Mouse (Mus musculus): Measurements from ENCODE around the gene Robo4. TPM values are rescaled to one million over a fixed set of nuclear protein-coding genes. Genes with fewer than 3 reads are reported as not detected.

Gene Robo4
- polyA plus RNA-seq, 1 experiment from 2014 or later = 25.8 TPM

GRCm38 (mm10) chr9:37364392-37364791, 37.3 kb upstream of the Robo4 start:
- ATAC-seq (ENCODE audit: insufficient read depth) (no peak), DNase-seq (no peak)
- H3K4me3 ChIP-seq (ENCODE audit: low read depth, low read length) = no peak overlapping the region
- H3K4me2 ChIP-seq = no peak overlapping the region
- no peaks in the 10 kb centered on the region for H3K9me3 ChIP-seq (ENCODE audit: low read depth, low read length)
- no peaks in the 10 kb centered on the region for H3K27me3 ChIP-seq (ENCODE audit: insufficient read depth, low read length)
- H3K36me3 ChIP-seq (ENCODE audit: insufficient read depth) = no peaks in the 10 kb centered on the region
- no peak for TF ChIP-seq CTCF (IDR thresholded peaks at IDR 0.05; ENCODE audit: low read depth)
- H3K4me1 ChIP-seq (ENCODE audit: insufficient read depth) = peaks cover 7% of the 10 kb centered on the region; the same call in 1 of the 2 replicates
- 70% methylated on average over 3 of the region's 3 CpGs for WGBS
- H3K9ac ChIP-seq = no peak overlapping the region
- no peak overlapping the region for H3K27ac ChIP-seq (ENCODE audit: low read depth)

GRCm38 (mm10) chr9:37365706-37366105, 36.0 kb upstream of the Robo4 start:
- no peak for ATAC-seq (ENCODE audit: insufficient read depth)
- H3K27me3 ChIP-seq (ENCODE audit: insufficient read depth, low read length) = no peaks in the 10 kb centered on the region
- peak; percentile 40 for DNase-seq
- no peak overlapping the region for H3K9ac ChIP-seq
- no peaks in the 10 kb centered on the region for H3K4me1 ChIP-seq (ENCODE audit: insufficient read depth)
- H3K4me3 ChIP-seq (ENCODE audit: low read depth, low read length) = no peak overlapping the region
- H3K27ac ChIP-seq (ENCODE audit: low read depth) = no peak overlapping the region
- 40% methylated on average over 5 of the region's 5 CpGs for WGBS
- no peak overlapping the region for H3K4me2 ChIP-seq
- no peaks in the 10 kb centered on the region for H3K9me3 ChIP-seq (ENCODE audit: low read depth, low read length)
- no peak for TF ChIP-seq CTCF (IDR thresholded peaks at IDR 0.05; ENCODE audit: low read depth)
- no peaks in the 10 kb centered on the region for H3K36me3 ChIP-seq (ENCODE audit: insufficient read depth)

GRCm38 (mm10) chr9:37367301-37368080, 34.2 kb upstream of the Robo4 start, which contains the start of gene Hepacam:
TSS of gene Hepacam (plus strand) at chr9:37367351.
- Histone ChIP-seq H3K27me3 (ENCODE audit: insufficient read depth, low read length) (no peaks in the 10 kb centered on the region), H3K4me2 (no peak within 1 kb of the TSS), H3K4me1 (ENCODE audit: insufficient read depth) (no peaks in the 10 kb centered on the region), H3K27ac (ENCODE audit: low read depth) (no peak within 1 kb of the TSS), H3K9ac (no peak within 1 kb of the TSS), H3K9me3 (ENCODE audit: low read depth, low read length) (no peaks in the 10 kb centered on the region), H3K36me3 (ENCODE audit: insufficient read depth) (no peaks in the 10 kb centered on the region), H3K4me3 (ENCODE audit: low read depth, low read length) (no peak within 1 kb of the TSS)
- ATAC-seq (ENCODE audit: insufficient read depth) (no peak), DNase-seq (no peak)
- 76% methylated on average over 17 of the region's 17 CpGs for WGBS
- no peak for TF ChIP-seq CTCF (IDR thresholded peaks at IDR 0.05; ENCODE audit: low read depth)

- Histone ChIP-seq H3K27ac (ENCODE audit: low read depth) (peak overlapping the region; percentile 67), H3K9me3 (ENCODE audit: low read depth, low read length) (no peaks in the 10 kb centered on the region), H3K4me2 (no peak overlapping the region), H3K9ac (no peak overlapping the region), H3K36me3 (ENCODE audit: insufficient read depth) (no peaks in the 10 kb centered on the region), H3K4me3 (ENCODE audit: low read depth, low read length) (no peak overlapping the region), H3K4me1 (ENCODE audit: insufficient read depth) (no peaks in the 10 kb centered on the region), H3K27me3 (ENCODE audit: insufficient read depth, low read length) (no peaks in the 10 kb centered on the region)
- peak; percentile 19 for DNase-seq
- no peak for ATAC-seq (ENCODE audit: insufficient read depth)
- WGBS = 53% methylated on average over 11 of the region's 11 CpGs
- no peak for TF ChIP-seq CTCF (IDR thresholded peaks at IDR 0.05; ENCODE audit: low read depth)
These were observed 33.4 kb upstream of the Robo4 start for GRCm38 (mm10) chr9:37368081-37368830.

DNA sequence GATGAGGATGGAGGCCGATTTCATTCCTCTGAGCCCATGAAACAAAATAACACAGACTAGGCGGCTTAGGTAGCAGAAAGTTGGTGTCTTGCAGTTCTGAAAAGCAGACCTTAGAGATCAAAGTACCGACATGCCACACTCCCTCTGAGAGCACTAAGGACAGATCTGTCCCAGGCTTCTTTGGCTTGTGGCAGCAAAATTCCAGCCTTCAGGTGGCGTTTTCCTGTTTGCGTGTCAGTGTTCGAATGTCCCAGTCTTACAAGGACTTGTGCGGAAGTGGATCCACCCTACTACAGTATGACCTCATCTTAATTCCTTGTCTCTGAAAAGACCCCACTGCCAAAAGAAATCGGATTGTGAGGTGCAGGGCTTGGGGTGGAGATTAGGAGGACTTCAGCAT, 32.8 kb upstream of the Robo4 start:
- Histone ChIP-seq H3K27ac (ENCODE audit: low read depth) (peak overlapping the region; percentile 67), H3K4me1 (ENCODE audit: insufficient read depth) (no peaks in the 10 kb centered on the region), H3K4me2 (no peak overlapping the region), H3K36me3 (ENCODE audit: insufficient read depth) (no peaks in the 10 kb centered on the region), H3K9ac (no peak overlapping the region), H3K4me3 (ENCODE audit: low read depth, low read length) (no peak overlapping the region), H3K9me3 (ENCODE audit: low read depth, low read length) (no peaks in the 10 kb centered on the region), H3K27me3 (ENCODE audit: insufficient read depth, low read length) (no peaks in the 10 kb centered on the region)
- TF ChIP-seq CTCF (IDR thresholded peaks at IDR 0.05; ENCODE audit: low read depth) = no peak
- DNase-seq (peak; percentile 60), ATAC-seq (ENCODE audit: insufficient read depth) (peak; percentile 41; the same call in 1 of the 2 replicates)
- 61% methylated on average over 8 of the region's 8 CpGs for WGBS

DNA sequence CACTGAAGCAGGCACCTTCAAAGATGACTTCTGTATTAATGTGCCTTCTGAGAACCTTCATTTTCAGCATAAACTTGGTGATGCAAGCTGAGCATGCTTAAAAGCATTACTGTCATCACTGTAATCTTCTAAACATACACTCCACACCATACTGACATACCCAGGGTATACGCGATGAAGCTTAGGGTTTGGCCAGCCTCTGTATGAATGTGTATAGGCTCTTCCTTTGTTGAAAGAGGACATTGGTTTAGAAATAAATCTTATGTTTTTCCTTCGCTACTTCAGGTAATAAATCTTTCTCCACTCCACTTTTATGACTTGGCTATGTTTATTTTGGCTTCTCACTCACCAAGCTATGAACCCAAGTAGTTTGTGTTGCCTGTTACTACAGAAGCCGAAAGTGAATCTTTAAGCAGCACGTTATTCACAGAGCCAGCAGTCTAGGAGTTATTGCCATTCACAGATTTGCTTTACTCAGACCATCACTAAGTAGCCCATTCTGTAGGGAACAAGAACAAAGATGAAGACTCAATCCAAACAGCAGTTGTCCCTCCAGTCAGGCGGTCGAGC, 30.4 kb upstream of the Robo4 start:
- DNase-seq = no peak
- Histone ChIP-seq H3K9me3 (ENCODE audit: low read depth, low read length) (no peaks in the 10 kb centered on the region), H3K27me3 (ENCODE audit: insufficient read depth, low read length) (no peaks in the 10 kb centered on the region), H3K27ac (ENCODE audit: low read depth) (no peak overlapping the region), H3K4me2 (no peak overlapping the region), H3K36me3 (ENCODE audit: insufficient read depth) (no peaks in the 10 kb centered on the region), H3K9ac (no peak overlapping the region), H3K4me1 (ENCODE audit: insufficient read depth) (no peaks in the 10 kb centered on the region), H3K4me3 (ENCODE audit: low read depth, low read length) (no peak overlapping the region)
- no peak for TF ChIP-seq CTCF (IDR thresholded peaks at IDR 0.05; ENCODE audit: low read depth)
- no peak for ATAC-seq (ENCODE audit: insufficient read depth)
- WGBS = 69% methylated on average over 7 of the region's 7 CpGs

DNA sequence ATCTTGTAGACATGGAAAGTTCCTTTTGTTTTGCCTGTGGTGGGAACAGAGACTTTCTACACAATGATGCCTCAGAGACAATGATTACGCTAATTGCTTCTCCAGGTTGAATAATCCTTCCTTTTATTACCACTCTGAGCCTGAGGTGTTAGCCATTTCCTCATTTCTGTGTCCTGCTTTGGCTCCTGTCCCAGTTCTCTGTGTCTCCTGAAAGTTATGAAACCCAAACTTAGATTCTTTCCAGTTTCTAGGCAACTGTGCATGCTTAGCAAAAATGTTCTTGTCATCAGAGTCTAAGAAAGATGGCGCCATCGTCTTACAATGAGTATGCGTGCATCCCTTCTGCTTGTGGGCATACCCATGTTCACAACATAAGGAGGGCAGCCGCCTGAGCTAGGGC, 26.0 kb upstream of the Robo4 start:
- H3K27me3 ChIP-seq (ENCODE audit: insufficient read depth, low read length) = no peaks in the 10 kb centered on the region
- no peak overlapping the region for H3K27ac ChIP-seq (ENCODE audit: low read depth)
- 89% methylated on average over 5 of the region's 5 CpGs for WGBS
- no peaks in the 10 kb centered on the region for H3K36me3 ChIP-seq (ENCODE audit: insufficient read depth)
- H3K4me3 ChIP-seq (ENCODE audit: low read depth, low read length) = no peak overlapping the region
- H3K9ac ChIP-seq = no peak overlapping the region
- no peaks in the 10 kb centered on the region for H3K9me3 ChIP-seq (ENCODE audit: low read depth, low read length)
- ATAC-seq (ENCODE audit: insufficient read depth) (no peak), DNase-seq (no peak)
- TF ChIP-seq CTCF (IDR thresholded peaks at IDR 0.05; ENCODE audit: low read depth) = no peak
- no peak overlapping the region for H3K4me2 ChIP-seq
- H3K4me1 ChIP-seq (ENCODE audit: insufficient read depth) = no peaks in the 10 kb centered on the region
